18 mouse cellular contexts compared by ENCODE assay signal in the genomic region with DNA sequence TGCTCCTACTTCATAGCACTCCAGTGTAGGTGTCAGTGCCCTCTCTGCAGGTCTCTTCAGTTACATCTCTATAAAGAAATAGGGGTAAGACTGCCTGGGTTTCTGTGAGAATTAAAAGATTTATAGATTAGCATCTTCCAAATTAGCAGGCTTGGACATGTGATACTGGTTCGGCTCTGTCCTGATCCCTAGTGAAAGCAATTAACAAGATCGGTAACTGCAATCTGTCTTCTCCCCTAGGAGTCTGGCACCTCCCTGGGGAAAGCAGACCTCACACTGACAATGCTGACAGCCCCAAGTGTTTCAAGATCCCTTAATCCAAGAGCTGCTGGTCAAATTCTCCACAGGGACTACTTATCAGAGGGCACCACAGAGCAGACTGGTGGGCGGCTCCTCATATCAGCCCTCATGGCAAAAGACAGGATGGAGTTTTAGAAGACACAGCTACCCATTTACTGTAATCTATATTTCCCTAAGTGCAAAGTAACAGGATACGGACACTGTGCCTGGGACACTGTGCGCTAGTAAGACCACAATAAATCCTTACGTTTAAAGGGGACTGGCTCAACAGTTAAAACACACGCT. TPM values are rescaled to one million over a fixed set of nuclear protein-coding genes. Genes with fewer than 3 reads are reported as not detected.
A peak's percentile ranks its signal among the peaks of the same experiment; 100 is the strongest.
DNase-seq lines count a peak whose midpoint lies in the region; ATAC-seq lines count a peak whose summit lies in the region.
"Had no signal": no experiment of that assay in that cellular context is flagged by ENCODE, and none has a peak within 500 bp of the region (broad histone marks: within the 10 kb centered on the region; RNA-seq: fewer than 3 reads in every experiment).

No protein-coding gene starts in this region.

- no peak overlapping the region for H3K4me2 ChIP-seq in kidney, embryonic 14.5 days (replicated peaks; ENCODE audit: low read depth, low read length)
- no peak overlapping the region for H3K4me2 ChIP-seq in liver, embryonic 12.5 days
- H3K4me2 ChIP-seq: embryonic facial prominence, embryonic 15.5 days; midbrain, embryonic 12.5 days had no signal

- H3K9ac ChIP-seq in kidney, embryonic 14.5 days (ENCODE audit: low read depth, low read length), result no peak overlapping the region
- H3K9ac ChIP-seq in liver, embryonic 12.5 days, result no peak overlapping the region
- H3K9ac ChIP-seq: embryonic facial prominence, embryonic 15.5 days; midbrain, embryonic 12.5 days had no signal

- H3K36me3 ChIP-seq in kidney, embryonic 14.5 days (ENCODE audit: control insufficient read depth, insufficient read depth, low read length), result peaks cover 4% of the 10 kb centered on the region; the same call in 1 of the 2 replicates
- H3K36me3 ChIP-seq in liver, embryonic 12.5 days, result peaks cover 22% of the 10 kb centered on the region
- H3K36me3 ChIP-seq: embryonic facial prominence, embryonic 15.5 days; midbrain, embryonic 12.5 days had no signal

- no peak for DNase-seq in kidney, postnatal 10 days
- peak; percentile 56 for DNase-seq in c-Kit-positive CD71-positive TER-119-positive erythroid progenitor cells, embryonic 14.5 days (ENCODE audit: low spot score)
- DNase-seq in gastrocnemius, adult 18-20 months (ENCODE audit: low spot score), result no peak
- DNase-seq in urinary bladder, postnatal 36 days (ENCODE audit: low spot score in 2 of 2), result no peak
- DNase-seq: adrenal gland, adult 2 months; B cell, adult 2 months; cerebellum, adult 11 months; gastrocnemius, postnatal 25 days; kidney, adult 11 months; kidney, postnatal 4 days; spleen, adult 18-20 months; thymus, postnatal 36 days had no signal

- no peaks in the 10 kb centered on the region for H3K27me3 ChIP-seq in kidney, embryonic 14.5 days (ENCODE audit: control insufficient read depth, insufficient read depth, low read length)
- no peaks in the 10 kb centered on the region for H3K27me3 ChIP-seq in liver, embryonic 12.5 days (replicated peaks)
- H3K27me3 ChIP-seq: embryonic facial prominence, embryonic 15.5 days; midbrain, embryonic 12.5 days had no signal

- no peaks in the 10 kb centered on the region for H3K9me3 ChIP-seq in kidney, embryonic 14.5 days (ENCODE audit: control insufficient read depth, low read length)
- no peaks in the 10 kb centered on the region for H3K9me3 ChIP-seq in liver, embryonic 12.5 days (replicated peaks)
- H3K9me3 ChIP-seq: embryonic facial prominence, embryonic 15.5 days; midbrain, embryonic 12.5 days had no signal

- H3K4me3 ChIP-seq in kidney, embryonic 14.5 days (ENCODE audit: low read length), result no peak overlapping the region
- H3K4me3 ChIP-seq in liver, embryonic 12.5 days, result no peak overlapping the region
- H3K4me3 ChIP-seq: embryonic facial prominence, embryonic 15.5 days; midbrain, embryonic 12.5 days had no signal

- peak; percentile 70 for ATAC-seq in kidney, embryonic 14.5 days (ENCODE audit: low FRiP score, low TSS enrichment)
- peak; percentile 85 for ATAC-seq in liver, embryonic 12.5 days
- peak; percentile 79 for ATAC-seq in megakaryocyte-erythroid progenitor cell, adult 5-6 weeks (replicated peaks; ENCODE audit: low FRiP score, low TSS enrichment, poor library complexity, severe bottlenecking)

- H3K27ac ChIP-seq in kidney, embryonic 14.5 days (ENCODE audit: low read depth, low read length), result no peak overlapping the region
- H3K27ac ChIP-seq in liver, embryonic 12.5 days, result peak overlapping the region; percentile 48; the same call in 1 of the 2 replicates
- H3K27ac ChIP-seq: embryonic facial prominence, embryonic 15.5 days; macrophage; midbrain, embryonic 12.5 days had no signal

- peaks cover 6% of the 10 kb centered on the region; the same call in 1 of the 2 replicates for H3K4me1 ChIP-seq in kidney, embryonic 14.5 days (ENCODE audit: control insufficient read depth, insufficient read depth, low read length)
- H3K4me1 ChIP-seq in liver, embryonic 12.5 days, result peaks cover 30% of the 10 kb centered on the region

- 57% methylated on average over 7 of the region's 7 CpGs for WGBS in kidney, embryonic 14.5 days
- 65% methylated on average over 7 of the region's 7 CpGs for WGBS in liver, embryonic 12.5 days (ENCODE audit: insufficient replicate concordance)

RNA-seq across cellular contexts. Expression of a gene that starts 5.3 kb away (rescaled TPM):
- polyA plus RNA-seq in kidney, embryonic 14.5 days (2014; fragmentation: Nextera tagmentation; extraction: Ambion mirVana), result 4.8 and 6.2 TPM in 2 replicates
- 2.8 and 3.1 TPM in 2 replicates for polyA plus RNA-seq in liver, embryonic 12.5 days (2016; fragmentation: Nextera tagmentation; extraction: Ambion mirVana)
- 14.4 and 16.0 TPM in 2 replicates for total RNA-seq in megakaryocyte-erythroid progenitor cell, adult 5-6 weeks (2014; fragmentation: Nextera tagmentation)
- total RNA-seq in megakaryocyte-erythroid progenitor cell, adult 5-6 weeks (2017), result 11.9 and 14.1 TPM in 2 replicates
- 1 to 10 TPM; 7.5 to 8.3 TPM for total RNA-seq in gastrocnemius, adult 18-20 months (2021)

RNA-seq across cellular contexts. Expression of a gene that starts 19.4 kb away (rescaled TPM):
- polyA plus RNA-seq in kidney, embryonic 14.5 days (2014; fragmentation: Nextera tagmentation; extraction: Ambion mirVana), result 28.1 and 37.4 TPM in 2 replicates
- polyA plus RNA-seq in liver, embryonic 12.5 days (2016; fragmentation: Nextera tagmentation; extraction: Ambion mirVana), result 17.3 and 18.3 TPM in 2 replicates
- total RNA-seq in megakaryocyte-erythroid progenitor cell, adult 5-6 weeks (2014; fragmentation: Nextera tagmentation), result 54.1 and 55.3 TPM in 2 replicates
- total RNA-seq in megakaryocyte-erythroid progenitor cell, adult 5-6 weeks (2017), result 21.4 and 25.9 TPM in 2 replicates
- total RNA-seq in gastrocnemius, adult 18-20 months (2021), result 10 to 100 TPM; 59.5 to 67.8 TPM
